Mouse (Mus musculus) stomach, embryonic 16.5 days (tissue): Measurements from ENCODE around the gene Klhl29. TPM values are rescaled to one million over a fixed set of nuclear protein-coding genes. Genes with fewer than 3 reads are reported as not detected.

Experiments used
- ATAC-seq: fragments of 200-750 bp; cut with Nextera tagmentation; 2 replicates; pipeline ENCODE4 v1.8.0; 2017; ENCODE audit warnings: moderate number of reproducible peaks, moderate TSS enrichment; ENCODE audit not compliant: insufficient read depth, low FRiP score
- H3K27ac ChIP-seq: fragments of 300-500 bp; sonication (generic); 2 replicates; pipeline ENCODE4 v1.5.1; 2014; ENCODE audit warnings: low read length
- H3K27me3 ChIP-seq: fragments of 300-500 bp; sonication (generic); 2 replicates; pipeline ENCODE4 v1.6.1; 2014; ENCODE audit warnings: low read length, control low read depth, mixed read lengths; ENCODE audit not compliant: control insufficient read depth, insufficient read depth
- H3K36me3 ChIP-seq: fragments of 300-500 bp; sonication (generic); 2 replicates; pipeline ENCODE4 v1.6.1; 2014; ENCODE audit warnings: low read length; ENCODE audit not compliant: control insufficient read depth, insufficient read depth
- H3K4me1 ChIP-seq: fragments of 300-500 bp; sonication (generic); 2 replicates; pipeline ENCODE4 v1.6.1; 2014; ENCODE audit warnings: low read length, control low read depth, mixed read lengths; ENCODE audit not compliant: control insufficient read depth, insufficient read depth
- H3K4me2 ChIP-seq: fragments of 300-500 bp; sonication (generic); 2 replicates; pipeline ENCODE4 v1.6.1; 2014; ENCODE audit warnings: low read depth, low read length, mixed read lengths
- H3K4me3 ChIP-seq: fragments of 300-500 bp; sonication (generic); replicated peaks from 2 replicates; pipeline ENCODE4 v1.5.1; 2014; ENCODE audit warnings: mild to moderate bottlenecking, low read length
- H3K9ac ChIP-seq: fragments of 300-500 bp; sonication (generic); 2 replicates; pipeline ENCODE4 v1.6.1; 2014; ENCODE audit warnings: low read length
- H3K9me3 ChIP-seq: fragments of 300-500 bp; sonication (generic); replicated peaks from 2 replicates; pipeline ENCODE4 v1.6.1; 2016; ENCODE audit warnings: low read length, control low read depth; ENCODE audit not compliant: control insufficient read depth
- WGBS: fragments of 180-500 bp; shearing (Covaris S2); extraction: QIAGEN DNeasy Blood & Tissue Kit; methylation state at CpG from one replicate; pipeline ENCODE4 v1.1.7; 2014; 5-methylcytosine and 5-hydroxymethylcytosine counted together
- polyA plus RNA-seq: library from polyadenylated mRNA; unstranded; fragments of >200 nt; fragmentation: Nextera tagmentation; extraction: Ambion mirVana; gene quantifications from 2 replicates; pipeline ENCODE4 v1.2.1, GENCODE M21; 2015

Gene Klhl29
- polyA plus RNA-seq, 1 experiment from 2014 or later: 0.76 TPM

DNA sequence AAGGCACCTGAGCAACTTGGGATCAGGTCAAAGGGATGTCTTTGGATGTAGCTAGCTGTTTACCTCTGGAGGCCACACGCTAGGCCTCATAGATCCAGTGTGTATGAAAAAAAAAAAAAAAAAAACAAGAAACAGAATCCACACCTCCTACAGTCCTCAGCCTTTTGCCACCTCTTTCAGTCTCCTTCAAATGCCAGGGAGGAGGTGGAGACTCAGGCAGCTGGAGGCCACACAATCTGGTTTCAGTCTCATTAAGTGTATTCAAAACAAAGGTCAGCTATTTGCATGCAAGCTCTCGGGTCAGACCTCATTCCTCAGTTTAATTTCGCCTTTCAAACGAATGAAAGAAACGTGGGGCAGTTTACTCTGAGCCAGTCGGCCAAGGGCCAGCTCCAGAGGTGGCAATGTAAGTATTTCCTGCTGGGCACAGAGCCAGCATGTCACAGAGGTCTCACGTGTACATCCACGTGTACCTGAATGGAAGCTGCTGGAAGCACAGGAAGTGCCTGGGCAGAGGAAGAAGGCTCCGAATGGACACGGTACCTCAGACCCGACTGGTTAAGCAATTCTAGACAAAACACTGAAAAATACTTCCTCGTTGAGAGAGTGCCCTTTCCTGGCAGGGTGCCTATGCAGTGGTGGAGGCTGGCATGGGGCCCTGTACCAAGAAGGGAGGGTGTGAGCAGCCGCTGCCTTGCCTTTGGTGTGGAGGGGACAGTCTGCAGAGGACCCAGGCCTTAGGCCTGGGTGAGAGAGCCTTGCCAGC lies 162.0 kb downstream of the Klhl29 start:
- no peak overlapping the region for H3K9ac ChIP-seq
- H3K36me3 ChIP-seq: no peaks in the 10 kb centered on the region
- 18% methylated on average over 13 of the region's 13 CpGs for WGBS
- peak; percentile 84 for ATAC-seq
- peak overlapping the region; percentile 54 for H3K27ac ChIP-seq
- H3K4me3 ChIP-seq: no peak overlapping the region
- H3K4me1 ChIP-seq: peaks cover 14% of the 10 kb centered on the region
- no peaks in the 10 kb centered on the region for H3K27me3 ChIP-seq
- H3K9me3 ChIP-seq: no peaks in the 10 kb centered on the region
- no peak overlapping the region for H3K4me2 ChIP-seq

DNA sequence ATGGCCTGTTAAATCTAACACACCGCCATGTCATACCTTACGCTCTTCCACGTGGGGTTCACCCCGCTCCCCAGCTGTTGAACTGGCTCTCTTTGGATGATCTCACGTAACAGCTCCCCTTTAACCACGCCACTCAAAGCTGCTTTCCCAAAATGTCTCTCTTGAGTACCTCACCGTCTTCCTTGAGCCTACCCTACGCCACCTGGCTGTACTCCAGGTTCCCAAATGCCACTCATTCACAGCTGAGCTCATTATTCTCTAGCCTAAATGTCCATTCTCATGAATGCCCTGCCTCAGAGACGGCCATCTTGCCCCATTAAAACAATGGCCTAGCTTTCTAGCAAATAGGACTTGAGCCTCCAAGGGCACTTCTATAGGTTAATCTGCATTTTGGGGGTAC lies 163.6 kb downstream of the Klhl29 start:
- no peak for ATAC-seq
- Histone ChIP-seq H3K4me1 (peaks cover 14% of the 10 kb centered on the region), H3K4me2 (no peak overlapping the region), H3K9me3 (no peaks in the 10 kb centered on the region), H3K27ac (no peak overlapping the region), H3K36me3 (no peaks in the 10 kb centered on the region), H3K4me3 (no peak overlapping the region), H3K27me3 (no peaks in the 10 kb centered on the region), H3K9ac (no peak overlapping the region)
- 90% methylated on average over 9 of the region's 9 CpGs for WGBS

DNA sequence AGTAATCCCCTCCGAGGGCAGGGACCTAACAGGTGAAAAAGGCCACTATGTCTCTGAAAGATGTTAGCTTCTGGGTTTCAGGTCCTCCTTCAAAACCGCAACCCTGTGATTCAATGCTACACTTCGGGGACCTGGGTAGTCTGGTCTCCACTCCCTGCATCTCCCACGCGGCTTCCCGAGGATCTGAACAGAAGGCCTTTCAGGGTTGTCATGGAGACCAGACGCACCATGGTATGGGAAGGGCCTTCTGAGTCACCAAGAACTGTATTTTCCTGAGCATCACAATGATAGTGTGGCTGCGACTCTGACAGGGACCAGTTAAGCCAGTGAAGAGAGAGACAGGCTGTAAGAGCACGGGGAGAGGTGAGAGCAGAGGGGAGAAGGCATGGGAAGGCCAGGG lies 164.7 kb downstream of the Klhl29 start:
- Histone ChIP-seq H3K4me1 (peaks cover 14% of the 10 kb centered on the region), H3K4me2 (no peak overlapping the region), H3K27me3 (no peaks in the 10 kb centered on the region), H3K4me3 (no peak overlapping the region), H3K36me3 (no peaks in the 10 kb centered on the region), H3K27ac (no peak overlapping the region), H3K9ac (no peak overlapping the region), H3K9me3 (no peaks in the 10 kb centered on the region)
- WGBS: 68% methylated on average over 9 of the region's 9 CpGs
- ATAC-seq: no peak

DNA sequence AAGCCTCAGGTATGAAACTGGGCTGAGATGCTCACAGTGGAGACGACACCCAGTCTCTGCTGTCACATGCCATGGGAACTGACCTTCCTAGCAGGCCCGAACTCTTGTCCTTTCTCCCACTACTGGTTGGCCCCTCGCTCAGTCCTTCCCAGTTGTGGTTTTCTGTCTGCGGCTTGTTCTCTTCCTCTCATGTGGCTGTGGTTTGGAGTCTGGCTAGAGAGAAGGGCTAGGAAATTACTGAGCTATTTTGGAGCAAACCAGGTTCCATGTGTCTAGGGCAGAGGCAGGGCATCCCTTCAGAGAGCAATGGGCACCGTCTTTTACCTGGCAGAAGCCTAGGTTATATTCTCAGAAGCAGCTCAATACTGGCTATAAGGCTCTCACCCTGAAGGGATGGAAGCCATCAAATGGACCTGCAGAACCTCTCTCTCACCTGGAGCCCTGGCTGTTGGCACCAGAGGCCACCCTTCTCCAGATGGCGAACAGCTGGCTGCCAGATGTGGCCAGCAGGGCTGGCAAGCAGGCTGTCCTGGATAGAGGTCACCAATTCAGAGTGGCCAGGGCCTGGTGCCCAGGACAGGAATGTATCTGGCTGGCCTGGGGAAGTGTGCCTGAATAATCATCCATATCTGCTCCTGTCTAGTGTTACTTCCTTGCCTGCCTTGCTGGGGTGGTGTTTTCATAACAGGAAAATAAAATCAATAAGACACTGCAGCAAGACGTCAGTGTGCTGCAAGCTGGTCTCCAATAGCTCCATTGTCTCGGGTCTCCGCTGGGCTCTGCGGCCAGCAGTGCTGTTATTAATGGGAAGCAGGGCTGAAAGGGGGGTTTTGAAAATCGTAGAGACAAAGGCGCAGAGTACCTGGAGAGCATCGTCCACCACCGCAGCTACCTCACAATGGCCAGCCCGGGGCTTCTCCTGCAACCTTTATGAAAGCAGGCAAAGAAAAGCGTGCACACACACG lies 167.3 kb downstream of the Klhl29 start:
- Histone ChIP-seq H3K9me3 (no peaks in the 10 kb centered on the region), H3K9ac (no peak overlapping the region), H3K4me3 (no peak overlapping the region), H3K27me3 (no peaks in the 10 kb centered on the region), H3K4me2 (no peak overlapping the region), H3K36me3 (no peaks in the 10 kb centered on the region), H3K4me1 (peaks cover 8% of the 10 kb centered on the region), H3K27ac (no peak overlapping the region)
- WGBS: 72% methylated on average over 17 of the region's 17 CpGs
- ATAC-seq: no peak

DNA sequence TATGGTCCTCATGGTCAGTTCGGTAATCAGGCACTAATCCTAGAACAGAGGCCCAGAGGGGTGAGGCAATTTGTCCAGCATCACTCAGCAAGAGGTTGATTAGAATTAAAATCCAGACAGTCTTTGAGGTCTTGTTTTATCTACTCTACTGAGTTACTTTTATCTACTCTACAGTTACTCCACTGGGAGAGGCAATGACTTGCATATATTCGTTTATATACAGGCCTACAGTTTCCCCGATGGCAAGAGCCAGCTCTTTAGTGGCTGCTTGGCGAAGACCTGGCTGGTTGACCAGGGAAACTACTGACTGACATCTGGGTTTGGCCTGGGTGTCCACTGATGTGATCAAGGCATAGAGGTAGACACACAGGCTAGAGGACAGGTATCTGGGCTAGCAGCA lies 168.3 kb downstream of the Klhl29 start:
- Histone ChIP-seq H3K9me3 (no peaks in the 10 kb centered on the region), H3K9ac (no peak overlapping the region), H3K4me2 (no peak overlapping the region), H3K36me3 (no peaks in the 10 kb centered on the region), H3K27me3 (no peaks in the 10 kb centered on the region), H3K27ac (no peak overlapping the region), H3K4me1 (0 out of 2 replicates have a peak, but pooled peaks cover 4% of the 10 kb centered on the region), H3K4me3 (no peak overlapping the region)
- WGBS: 89% methylated on average over 4 of the region's 4 CpGs
- no peak for ATAC-seq

DNA sequence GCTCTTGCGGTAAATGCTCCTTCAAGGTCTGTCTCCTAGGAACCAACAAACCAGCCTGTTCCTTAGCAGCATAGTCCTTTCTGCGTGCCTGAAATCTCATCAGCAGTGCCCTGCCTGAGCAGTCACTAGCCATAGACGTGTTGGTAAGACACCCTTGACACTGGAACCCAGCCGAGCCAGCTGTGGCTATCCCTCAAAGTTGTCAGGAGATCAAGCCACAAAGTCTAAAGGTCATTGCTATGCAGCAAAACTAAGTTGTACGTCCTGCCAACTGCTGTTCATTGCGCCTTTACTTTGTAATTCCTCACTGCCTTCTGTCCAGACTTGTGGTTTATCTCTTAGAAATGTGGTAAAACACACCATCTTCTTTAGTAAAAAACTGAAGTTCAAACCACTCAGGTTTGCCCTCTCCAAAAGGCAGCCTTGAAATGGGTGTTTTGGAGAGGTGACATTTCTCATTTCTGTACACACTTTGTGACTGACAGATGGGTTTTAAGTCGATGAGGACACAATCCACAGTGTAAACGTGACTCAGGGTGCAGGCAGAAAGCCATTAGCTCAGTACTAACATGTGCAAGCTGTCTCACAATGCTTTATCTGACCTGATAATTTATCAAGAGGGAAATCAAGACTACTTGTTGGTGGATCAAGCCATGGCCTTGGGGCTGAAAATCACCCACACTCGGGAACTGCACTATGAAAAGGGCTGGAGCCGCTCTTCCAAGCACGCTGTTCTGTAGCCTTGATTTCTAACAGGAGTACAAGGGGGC lies 171.2 kb downstream of the Klhl29 start:
- 40% methylated on average over 11 of the region's 11 CpGs for WGBS
- Histone ChIP-seq H3K4me2 (no peak overlapping the region), H3K27ac (no peak overlapping the region), H3K4me1 (0 out of 2 replicates have a peak, but pooled peaks cover 4% of the 10 kb centered on the region), H3K36me3 (no peaks in the 10 kb centered on the region), H3K4me3 (no peak overlapping the region), H3K9me3 (no peaks in the 10 kb centered on the region), H3K27me3 (no peaks in the 10 kb centered on the region), H3K9ac (no peak overlapping the region)
- ATAC-seq: no peak

DNA sequence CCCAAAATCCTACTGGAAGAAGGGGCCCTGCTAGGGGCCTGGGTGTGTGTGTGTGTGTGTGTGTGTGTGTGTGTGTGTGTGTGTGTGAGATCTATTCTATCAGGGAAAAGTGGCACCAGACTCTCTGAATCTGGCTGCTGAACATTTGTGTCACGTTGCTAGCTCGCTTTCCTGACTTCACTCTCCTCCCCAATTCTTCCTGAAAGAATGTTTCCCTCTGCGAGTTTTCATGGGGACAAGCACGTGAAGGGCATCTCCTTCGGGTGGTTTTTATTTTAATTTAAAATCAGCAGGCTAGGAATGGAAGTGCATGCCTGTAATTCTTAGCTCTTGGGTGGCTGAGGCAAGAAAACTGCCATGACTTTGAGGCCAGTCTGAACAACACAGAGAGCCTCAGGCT lies 172.1 kb downstream of the Klhl29 start:
- ATAC-seq: no peak
- Histone ChIP-seq H3K36me3 (no peaks in the 10 kb centered on the region), H3K4me3 (no peak overlapping the region), H3K4me2 (no peak overlapping the region), H3K9ac (no peak overlapping the region), H3K27me3 (no peaks in the 10 kb centered on the region), H3K4me1 (0 out of 2 replicates have a peak, but pooled peaks cover 5% of the 10 kb centered on the region), H3K27ac (no peak overlapping the region), H3K9me3 (no peaks in the 10 kb centered on the region)
- WGBS: 67% methylated on average over 5 of the region's 5 CpGs

DNA sequence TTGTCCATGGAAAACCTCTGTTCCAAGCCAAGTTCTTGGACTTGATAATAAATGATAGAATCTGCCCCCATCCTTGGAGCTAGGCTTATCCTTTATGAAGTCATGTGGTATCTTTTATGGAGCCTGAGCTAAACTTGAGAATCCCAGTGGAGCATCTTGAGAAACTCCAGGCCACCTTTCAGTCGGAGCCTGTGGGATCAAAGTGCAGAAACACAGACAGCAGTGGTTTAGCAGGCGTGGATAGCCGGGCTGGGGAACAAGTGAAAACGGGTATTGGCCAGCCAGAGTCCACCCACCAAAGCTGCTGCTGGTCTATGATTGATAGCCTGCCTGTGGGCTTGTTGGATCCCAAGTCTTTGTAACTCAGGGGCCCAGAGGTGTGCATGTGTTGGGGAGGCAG lies 177.2 kb downstream of the Klhl29 start:
- Histone ChIP-seq H3K27ac (no peak overlapping the region), H3K4me3 (no peak overlapping the region), H3K4me2 (no peak overlapping the region), H3K36me3 (no peaks in the 10 kb centered on the region), H3K9ac (no peak overlapping the region), H3K4me1 (0 out of 2 replicates have a peak, but pooled peaks cover 2% of the 10 kb centered on the region), H3K9me3 (no peaks in the 10 kb centered on the region), H3K27me3 (no peaks in the 10 kb centered on the region)
- WGBS: 32% methylated on average over 4 of the region's 4 CpGs
- ATAC-seq: no peak
